Mouse (Mus musculus) C2C12 (cell line): Measurements from ENCODE around the gene Etl4.

ENCODE experiments used
- CEBPB ChIP-seq: IDR thresholded peaks from one replicate; pipeline ENCODE4 v1.6.1; 2011; ENCODE audit warnings: low read depth, mild to moderate bottlenecking, control low read depth, moderate library complexity
- CTCF ChIP-seq: IDR thresholded peaks from one replicate; pipeline ENCODE4 v1.5.1; 2011; ENCODE audit not compliant: control insufficient read depth, insufficient read depth, insufficient read length
- FOSL1 ChIP-seq: IDR thresholded peaks from one replicate; pipeline ENCODE4 v1.8.0; 2011; ENCODE audit warnings: mild to moderate bottlenecking, low read length; ENCODE audit not compliant: poor library complexity, insufficient read depth, severe bottlenecking
- MAX ChIP-seq: IDR thresholded peaks from one replicate; pipeline ENCODE4 v1.6.1; 2011; ENCODE audit warnings: mild to moderate bottlenecking, control low read depth
- MYOD1 ChIP-seq: IDR thresholded peaks from one replicate; pipeline ENCODE4 v1.6.1; 2011; ENCODE audit warnings: low read depth; ENCODE audit not compliant: control insufficient read depth, insufficient read length
- MYOG ChIP-seq: IDR thresholded peaks from one replicate; pipeline ENCODE4 v1.6.1; 2011; ENCODE audit not compliant: control insufficient read depth, insufficient read length; ENCODE audit errors: extremely low read depth
- USF1 ChIP-seq: IDR thresholded peaks from one replicate; pipeline ENCODE4 v1.6.1; 2011; ENCODE audit warnings: low read depth, mild to moderate bottlenecking, control low read depth, moderate library complexity

GRCm38 (mm10) chr2:20532623-20533022, 623.0 kb downstream of the Etl4 start:
- TF ChIP-seq MYOG (no peak), CTCF (no peak), MAX (no peak), USF1 (no peak), MYOD1 (no peak), CEBPB (no peak), FOSL1 (no peak)
